Mouse (Mus musculus) neural tube, embryonic 12.5 days (tissue): ENCODE results near the gene Phf23. TPM values are rescaled to one million over a fixed set of nuclear protein-coding genes. Genes with fewer than 3 reads are reported as not detected.
A peak's percentile ranks its signal among the peaks of the same experiment; 100 is the strongest.

Experiments used
- ATAC-seq: fragments of 200-750 bp; cut with Nextera tagmentation; 2 replicates; pipeline ENCODE4 v1.8.0; 2017; ENCODE audit warnings: low read depth, mild to moderate bottlenecking, moderate TSS enrichment, moderate library complexity; ENCODE audit not compliant: low FRiP score
- H3K27ac ChIP-seq: fragments of 300-500 bp; sonication (generic); 2 replicates; pipeline ENCODE4 v1.5.1; 2016
- H3K27me3 ChIP-seq: fragments of 300-500 bp; sonication (generic); replicated peaks from 2 replicates; pipeline ENCODE4 v1.6.1; 2016; ENCODE audit warnings: mild to moderate bottlenecking
- H3K36me3 ChIP-seq: fragments of 300-500 bp; sonication (generic); 2 replicates; pipeline ENCODE4 v1.6.1; 2016; ENCODE audit warnings: mild to moderate bottlenecking
- H3K4me1 ChIP-seq: fragments of 300-500 bp; sonication (generic); 2 replicates; pipeline ENCODE4 v1.6.1; 2016
- H3K4me2 ChIP-seq: fragments of 300-500 bp; sonication (generic); replicated peaks from 2 replicates; pipeline ENCODE4 v1.6.1; 2016; ENCODE audit warnings: mild to moderate bottlenecking
- H3K4me3 ChIP-seq: fragments of 300-500 bp; sonication (generic); 2 replicates; pipeline ENCODE4 v1.5.1; 2016
- H3K9ac ChIP-seq: fragments of 300-500 bp; sonication (generic); 2 replicates; pipeline ENCODE4 v1.6.1; 2016; ENCODE audit warnings: mild to moderate bottlenecking
- H3K9me3 ChIP-seq: fragments of 300-500 bp; sonication (generic); 2 replicates; pipeline ENCODE4 v1.6.1; 2016; ENCODE audit warnings: mild to moderate bottlenecking
- WGBS: fragments of 180-500 bp; shearing (Covaris S2); methylation state at CpG from one replicate; pipeline ENCODE4 v1.1.7; 2016; 5-methylcytosine and 5-hydroxymethylcytosine counted together
- polyA plus RNA-seq: library from polyadenylated mRNA; unstranded; fragments of >200 nt; fragmentation: Nextera tagmentation; extraction: Ambion mirVana; gene quantifications from 2 replicates; pipeline ENCODE4 v1.2.1, GENCODE M21; 2016

The Phf23 gene
- polyA plus RNA-seq, 1 experiment from 2014 or later, result 92.5 TPM

DNA sequence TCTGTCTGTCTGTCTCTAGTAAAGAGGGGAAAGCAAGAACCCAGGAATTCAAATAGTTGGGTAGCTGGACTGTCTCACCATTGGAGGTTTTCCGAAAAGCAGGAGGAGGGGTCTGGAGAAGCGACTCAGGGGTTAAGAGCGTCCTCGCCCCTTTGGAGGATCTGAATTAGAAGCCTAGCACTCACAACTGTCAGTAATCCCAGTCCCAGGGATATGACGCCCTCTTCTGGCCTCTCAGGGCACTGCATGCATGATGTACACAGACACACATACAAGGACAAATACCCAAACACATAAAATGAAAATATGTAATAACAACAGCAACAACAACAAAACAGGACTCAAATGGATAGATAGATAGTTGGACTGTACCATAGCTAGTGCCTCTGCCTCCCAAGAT, 35.0 kb upstream of the Phf23 start:
- no peak overlapping the region for H3K4me2 ChIP-seq
- no peaks in the 10 kb centered on the region for H3K9me3 ChIP-seq
- H3K4me3 ChIP-seq, result no peak overlapping the region
- no peak overlapping the region for H3K27ac ChIP-seq
- H3K27me3 ChIP-seq, result peaks cover 43% of the 10 kb centered on the region
- 33% methylated on average over 5 of the region's 5 CpGs for WGBS
- no peak overlapping the region for H3K9ac ChIP-seq
- peaks cover 5% of the 10 kb centered on the region; the same call in 1 of the 2 replicates for H3K4me1 ChIP-seq
- no peak for ATAC-seq
- H3K36me3 ChIP-seq, result no peaks in the 10 kb centered on the region

DNA sequence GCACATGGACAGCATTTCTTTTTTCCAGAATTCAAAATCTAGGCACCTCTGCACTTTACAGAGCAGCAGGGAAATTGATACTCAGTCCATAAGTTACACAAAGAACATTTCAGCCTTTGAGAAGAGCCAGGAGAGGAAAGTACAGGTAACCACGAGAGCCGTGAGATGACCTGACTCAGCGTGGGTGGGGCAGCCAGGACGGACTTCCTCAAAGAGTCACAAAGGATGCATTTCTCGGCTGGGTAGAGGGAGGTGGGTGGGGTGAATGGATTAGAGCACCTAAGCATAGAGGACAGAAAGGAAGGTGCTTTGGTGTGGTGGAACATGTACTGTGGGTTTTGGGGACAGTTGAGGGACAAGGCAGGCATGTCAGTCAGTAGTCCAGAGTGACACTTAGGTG, 33.7 kb upstream of the Phf23 start:
- H3K4me2 ChIP-seq, result no peak overlapping the region
- H3K9ac ChIP-seq, result no peak overlapping the region
- H3K27me3 ChIP-seq, result peaks cover 52% of the 10 kb centered on the region
- WGBS, result 44% methylated on average over 5 of the region's 5 CpGs
- ATAC-seq, result no peak
- H3K4me3 ChIP-seq, result no peak overlapping the region
- no peak overlapping the region for H3K27ac ChIP-seq
- no peaks in the 10 kb centered on the region for H3K36me3 ChIP-seq
- H3K9me3 ChIP-seq, result no peaks in the 10 kb centered on the region
- H3K4me1 ChIP-seq, result peaks cover 14% of the 10 kb centered on the region

DNA sequence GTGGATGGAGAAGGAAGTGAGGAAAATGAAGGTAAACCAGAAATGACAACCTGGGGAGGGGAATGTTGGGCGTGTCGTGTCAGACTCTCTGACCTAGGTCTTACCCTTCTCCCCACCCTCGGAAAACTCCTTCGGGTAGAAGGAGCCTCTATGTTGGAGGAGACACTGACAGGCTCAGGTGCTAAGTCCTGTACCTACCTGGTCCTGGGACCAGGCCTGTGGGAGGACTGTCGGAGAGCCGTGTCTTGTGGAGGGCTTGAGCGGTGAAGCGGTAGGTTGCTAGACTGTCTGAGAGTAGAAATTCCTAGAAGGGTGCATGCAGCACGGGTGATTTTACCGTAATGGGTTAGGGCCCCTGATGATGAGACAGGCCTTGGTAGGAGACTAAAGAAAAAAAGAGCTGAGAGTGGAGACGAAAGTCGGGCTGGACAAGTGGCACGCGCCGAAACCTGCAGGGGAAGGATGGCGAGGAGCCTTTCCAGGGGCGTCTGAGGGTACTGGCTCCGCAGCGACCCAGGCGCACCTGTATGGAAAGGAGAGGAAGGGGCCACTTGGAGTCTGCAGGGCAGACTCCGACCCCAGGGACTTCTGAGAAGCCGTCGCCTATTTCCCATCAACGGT, 30.8 kb upstream of the Phf23 start, which contains the start of gene Cldn7:
Gene Cldn7 (plus strand): TSS at position 130 of the 621 bp plus-strand sequence.
- 11% methylated on average over 24 of the region's 24 CpGs for WGBS
- H3K27me3 ChIP-seq, result peaks cover 71% of the 10 kb centered on the region
- H3K36me3 ChIP-seq, result peaks cover 18% of the 10 kb centered on the region
- H3K4me1 ChIP-seq, result peaks cover 15% of the 10 kb centered on the region
- no peak for ATAC-seq
- no peak within 1 kb of the TSS for H3K27ac ChIP-seq
- peak within 1 kb of the TSS; percentile 11; the same call in 1 of the 2 replicates for H3K4me3 ChIP-seq
- H3K9ac ChIP-seq, result no peak within 1 kb of the TSS
- H3K9me3 ChIP-seq, result no peaks in the 10 kb centered on the region
- H3K4me2 ChIP-seq, result peak within 1 kb of the TSS; percentile 38

DNA sequence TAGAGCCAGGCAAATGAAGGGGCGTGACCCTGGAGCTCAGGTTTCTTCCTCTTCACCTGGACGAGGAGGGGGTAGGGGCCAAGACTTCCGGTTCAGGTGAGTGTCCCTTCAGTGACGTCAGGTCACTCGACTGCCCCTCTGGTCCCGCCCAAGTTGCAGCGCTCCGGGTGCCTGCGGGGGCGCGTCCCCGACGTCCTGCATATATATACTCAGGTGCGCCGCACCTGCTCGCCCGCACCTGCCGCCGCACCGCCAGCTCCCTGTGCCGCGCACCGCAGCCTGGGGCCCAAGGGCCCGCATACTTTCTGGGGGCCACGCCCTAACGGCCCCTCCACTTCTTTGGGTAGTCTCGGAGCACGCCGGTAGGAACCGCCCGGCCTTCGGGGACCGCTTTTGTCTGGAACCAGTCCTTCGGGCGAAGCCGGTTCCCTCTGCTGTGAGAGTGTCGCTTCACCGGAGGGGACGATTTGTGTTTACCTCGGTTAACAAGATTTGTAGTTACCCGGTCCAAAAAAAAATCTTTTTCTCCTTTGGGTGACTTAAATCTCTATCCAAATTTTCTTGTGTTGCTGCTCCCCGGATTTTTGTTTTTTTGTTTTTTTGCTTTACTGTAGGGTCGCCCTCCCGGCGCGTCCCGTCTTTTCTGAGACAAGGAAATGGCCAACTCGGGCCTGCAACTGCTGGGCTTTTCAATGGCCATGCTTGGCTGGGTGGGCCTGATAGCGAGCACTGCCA, 30.1 kb upstream of the Phf23 start:
- no peaks in the 10 kb centered on the region for H3K9me3 ChIP-seq
- H3K4me2 ChIP-seq, result peak overlapping the region; percentile 55
- peak overlapping the region; percentile 11 for H3K4me3 ChIP-seq
- peaks cover 25% of the 10 kb centered on the region for H3K36me3 ChIP-seq
- no peak overlapping the region for H3K27ac ChIP-seq
- H3K27me3 ChIP-seq, result peaks cover 71% of the 10 kb centered on the region
- no peak for ATAC-seq
- peaks cover 15% of the 10 kb centered on the region for H3K4me1 ChIP-seq
- H3K9ac ChIP-seq, result no peak overlapping the region
- WGBS, result 2% methylated on average over 49 of the region's 49 CpGs

DNA sequence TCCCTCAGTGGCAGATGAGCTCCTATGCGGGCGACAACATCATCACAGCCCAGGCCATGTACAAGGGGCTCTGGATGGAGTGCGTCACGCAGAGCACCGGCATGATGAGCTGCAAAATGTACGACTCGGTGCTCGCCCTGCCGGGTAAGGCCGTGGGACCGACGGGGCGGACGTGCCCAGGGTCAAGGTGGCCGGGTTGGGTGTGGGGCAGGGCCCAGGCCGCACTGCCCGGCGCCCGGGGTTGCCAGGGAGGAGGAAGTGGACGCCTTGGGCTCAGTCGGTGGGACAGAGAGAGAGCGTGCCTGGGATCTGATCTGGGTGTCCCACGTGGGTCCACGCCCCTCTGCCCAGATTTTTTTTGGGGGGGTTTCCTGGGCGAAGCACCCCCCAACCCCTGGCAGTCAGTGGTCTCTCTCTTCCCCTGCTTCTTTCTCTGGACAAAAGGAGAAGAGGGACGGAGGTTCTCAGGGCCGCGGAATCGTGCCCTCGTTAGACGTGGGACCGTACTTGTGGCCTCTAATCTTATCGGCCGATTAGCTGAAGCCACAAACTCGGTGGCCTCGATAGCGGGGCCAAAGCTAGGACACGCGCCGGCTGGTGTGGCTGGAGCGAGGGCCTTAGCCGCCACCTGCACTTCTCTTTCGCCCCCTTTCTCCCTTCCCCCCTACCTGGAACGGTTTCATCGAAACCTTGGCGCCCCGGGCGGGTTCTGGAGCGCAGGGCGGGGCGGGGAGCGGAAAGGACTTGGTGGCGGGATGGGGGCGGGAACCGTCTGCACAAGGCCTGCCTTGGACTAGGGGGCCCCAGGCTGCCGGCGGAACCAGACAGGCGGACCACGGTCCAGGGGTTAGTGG, 29.3 kb upstream of the Phf23 start:
- Histone ChIP-seq H3K27me3 (peaks cover 71% of the 10 kb centered on the region), H3K36me3 (peaks cover 28% of the 10 kb centered on the region), H3K27ac (no peak overlapping the region), H3K9me3 (no peaks in the 10 kb centered on the region), H3K4me3 (peak overlapping the region; percentile 19), H3K9ac (peak overlapping the region; percentile 42), H3K4me1 (peaks cover 15% of the 10 kb centered on the region), H3K4me2 (peak overlapping the region; percentile 55)
- 2% methylated on average over 59 of the region's 59 CpGs for WGBS
- ATAC-seq, result no peak

DNA sequence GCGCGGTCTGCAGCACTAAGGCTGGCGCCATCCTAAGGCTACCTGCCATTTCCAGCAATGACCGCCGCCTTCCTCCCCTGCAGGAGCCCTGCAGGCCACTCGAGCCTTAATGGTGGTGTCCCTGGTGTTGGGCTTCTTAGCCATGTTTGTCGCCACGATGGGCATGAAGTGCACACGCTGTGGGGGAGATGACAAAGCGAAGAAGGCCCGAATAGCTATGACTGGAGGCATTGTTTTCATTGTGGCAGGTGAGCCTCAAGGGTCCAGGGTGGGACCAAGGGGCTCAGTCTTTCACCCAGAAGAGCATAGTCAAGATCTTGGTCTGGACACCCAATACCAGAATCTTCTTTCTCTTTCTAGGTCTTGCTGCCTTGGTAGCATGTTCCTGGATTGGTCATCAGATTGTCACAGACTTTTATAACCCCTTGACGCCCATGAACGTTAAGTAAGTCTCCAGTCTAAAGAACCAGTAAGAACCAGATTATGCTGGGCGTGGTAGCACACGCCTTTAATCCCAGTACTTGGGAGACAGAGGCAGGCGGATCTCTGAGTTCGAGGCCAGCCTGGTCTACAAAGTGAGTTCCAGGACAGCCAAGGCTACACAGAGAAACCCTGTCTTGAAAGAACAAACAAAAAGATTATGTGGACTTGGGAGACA, 28.6 kb upstream of the Phf23 start:
- no peak overlapping the region for H3K27ac ChIP-seq
- H3K36me3 ChIP-seq, result peaks cover 28% of the 10 kb centered on the region
- peaks cover 15% of the 10 kb centered on the region for H3K4me1 ChIP-seq
- H3K4me3 ChIP-seq, result peak overlapping the region; percentile 19
- 37% methylated on average over 17 of the region's 17 CpGs for whole genome bisulfite sequencing
- peaks cover 66% of the 10 kb centered on the region for H3K27me3 ChIP-seq
- H3K9ac ChIP-seq, result peak overlapping the region; percentile 42
- peak overlapping the region; percentile 55 for H3K4me2 ChIP-seq
- ATAC-seq, result no peak
- H3K9me3 ChIP-seq, result no peaks in the 10 kb centered on the region

GRCm38 (mm10) chr11:69968793-69969192, 26.8 kb upstream of the Phf23 start:
- H3K36me3 ChIP-seq, result peaks cover 40% of the 10 kb centered on the region
- H3K4me3 ChIP-seq, result no peak overlapping the region
- H3K4me2 ChIP-seq, result no peak overlapping the region
- ATAC-seq, result no peak
- no peaks in the 10 kb centered on the region for H3K9me3 ChIP-seq
- no peak overlapping the region for H3K27ac ChIP-seq
- WGBS, result 87% methylated on average over 4 of the region's 4 CpGs
- no peak overlapping the region for H3K9ac ChIP-seq
- peaks cover 49% of the 10 kb centered on the region for H3K27me3 ChIP-seq
- peaks cover 15% of the 10 kb centered on the region for H3K4me1 ChIP-seq

- 89% methylated on average over 6 of the region's 6 CpGs for WGBS
- Histone ChIP-seq H3K4me1 (peaks cover 14% of the 10 kb centered on the region), H3K27me3 (peaks cover 35% of the 10 kb centered on the region), H3K9ac (no peak overlapping the region), H3K27ac (no peak overlapping the region), H3K36me3 (peaks cover 54% of the 10 kb centered on the region), H3K4me3 (no peak overlapping the region), H3K9me3 (no peaks in the 10 kb centered on the region), H3K4me2 (no peak overlapping the region)
- no peak for ATAC-seq
Observed at GRCm38 (mm10) chr11:69970222-69970621, 25.4 kb upstream of the Phf23 start.

DNA sequence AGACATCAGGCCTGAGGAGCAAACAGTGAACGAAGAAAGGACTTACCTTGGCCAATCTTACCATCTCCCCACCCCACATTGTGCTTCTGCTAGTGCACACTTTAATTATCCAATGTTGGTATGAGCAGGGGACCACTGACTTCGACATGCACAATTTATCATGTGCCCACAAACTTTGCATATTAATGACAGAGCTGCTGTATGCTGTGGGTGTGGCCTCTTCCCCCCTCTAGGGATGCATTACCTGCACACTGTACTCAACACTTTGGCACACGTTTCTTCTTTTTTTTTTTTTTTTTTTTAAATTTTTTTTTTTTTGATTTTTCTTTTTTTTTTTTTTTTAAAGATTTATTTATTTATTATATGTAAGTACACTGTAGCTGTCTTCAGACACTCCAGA, 24.8 kb upstream of the Phf23 start:
- Histone ChIP-seq H3K9me3 (no peaks in the 10 kb centered on the region), H3K27ac (no peak overlapping the region), H3K36me3 (peaks cover 60% of the 10 kb centered on the region), H3K4me3 (no peak overlapping the region), H3K4me1 (peaks cover 10% of the 10 kb centered on the region), H3K27me3 (peaks cover 30% of the 10 kb centered on the region), H3K4me2 (no peak overlapping the region), H3K9ac (no peak overlapping the region)
- ATAC-seq, result no peak
- 83% methylated on average over 3 of the region's 3 CpGs for WGBS

GRCm38 (mm10) chr11:69974907-69975306, 20.7 kb upstream of the Phf23 start:
- Histone ChIP-seq H3K4me2 (no peak overlapping the region), H3K27me3 (no peaks in the 10 kb centered on the region), H3K4me1 (peaks cover 5% of the 10 kb centered on the region), H3K27ac (no peak overlapping the region), H3K9ac (no peak overlapping the region), H3K36me3 (peaks cover 53% of the 10 kb centered on the region), H3K9me3 (no peaks in the 10 kb centered on the region), H3K4me3 (no peak overlapping the region)
- ATAC-seq, result no peak
- 99% methylated on average over 2 of the region's 2 CpGs for WGBS

DNA sequence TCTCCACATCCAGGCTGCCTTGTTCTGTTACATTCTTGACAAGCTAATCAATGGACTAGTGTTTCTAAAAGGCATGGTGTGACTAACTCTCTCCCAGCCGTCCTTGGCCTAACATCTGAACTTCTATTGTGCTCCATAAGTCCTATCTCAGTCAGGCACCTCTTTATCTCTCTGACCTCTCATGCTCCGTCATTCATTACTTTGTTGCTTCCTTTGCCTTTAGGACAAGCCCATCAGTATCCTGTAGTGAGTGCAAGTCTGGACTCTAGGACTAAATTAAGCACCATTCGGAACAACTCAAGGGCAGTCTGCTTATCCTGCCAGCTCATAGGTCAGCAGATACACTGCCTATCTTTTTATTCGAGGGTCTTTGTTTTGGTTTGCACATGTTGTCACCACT, 19.3 kb upstream of the Phf23 start:
- H3K36me3 ChIP-seq, result peaks cover 44% of the 10 kb centered on the region
- no peak overlapping the region for H3K27ac ChIP-seq
- H3K27me3 ChIP-seq, result no peaks in the 10 kb centered on the region
- no peak for ATAC-seq
- no peak overlapping the region for H3K4me3 ChIP-seq
- no peaks in the 10 kb centered on the region for H3K9me3 ChIP-seq
- WGBS, result 90% methylated on average over 4 of the region's 4 CpGs
- peaks cover 5% of the 10 kb centered on the region for H3K4me1 ChIP-seq
- no peak overlapping the region for H3K9ac ChIP-seq
- H3K4me2 ChIP-seq, result no peak overlapping the region

GRCm38 (mm10) chr11:69979827-69980195, 15.8 kb upstream of the Phf23 start:
- Histone ChIP-seq H3K4me2 (peak overlapping the region; percentile 92), H3K9me3 (no peaks in the 10 kb centered on the region), H3K27ac (peak overlapping the region; percentile 96), H3K4me3 (peak overlapping the region; percentile 94), H3K9ac (peak overlapping the region; percentile 95), H3K4me1 (peaks cover 27% of the 10 kb centered on the region), H3K27me3 (no peaks in the 10 kb centered on the region), H3K36me3 (peaks cover 29% of the 10 kb centered on the region)
- 3% methylated on average over 16 of the region's 16 CpGs for WGBS
- ATAC-seq, result no peak
